Mouse (Mus musculus) limb, embryonic 10.5 days (tissue): ENCODE data around the gene Wdr59. TPM values are rescaled to one million over a fixed set of nuclear protein-coding genes. Genes with fewer than 3 reads are reported as not detected.

Experiments
- DNase-seq: peaks from one replicate; pipeline ENCODE4 v3.0.0-alpha.2; 2017; ENCODE audit warnings: low spot score
- H3K27ac ChIP-seq: fragments of 300-500 bp; sonication (generic); 2 replicates; pipeline ENCODE4 v1.5.1; 2016; ENCODE audit warnings: mild to moderate bottlenecking
- H3K27me3 ChIP-seq: fragments of 300-500 bp; sonication (generic); 2 replicates; pipeline ENCODE4 v1.6.1; 2016; ENCODE audit warnings: low read depth, mild to moderate bottlenecking; ENCODE audit not compliant: poor library complexity, severe bottlenecking
- H3K36me3 ChIP-seq: fragments of 300-500 bp; sonication (generic); 2 replicates; pipeline ENCODE4 v1.6.1; 2016; ENCODE audit warnings: mild to moderate bottlenecking, moderate library complexity
- H3K4me1 ChIP-seq: fragments of 300-500 bp; sonication (generic); 2 replicates; pipeline ENCODE4 v1.6.1; 2016
- H3K4me3 ChIP-seq: fragments of 300-500 bp; sonication (generic); 2 replicates; pipeline ENCODE4 v1.5.1; 2016; ENCODE audit warnings: mild to moderate bottlenecking, moderate library complexity
- H3K9me3 ChIP-seq: fragments of 300-500 bp; sonication (generic); replicated peaks from 2 replicates; pipeline ENCODE4 v1.6.1; 2016; ENCODE audit warnings: mild to moderate bottlenecking
- WGBS: fragments of 180-500 bp; shearing (Covaris S2); methylation state at CpG from one replicate; pipeline ENCODE4 v1.1.7; 2016; 5-methylcytosine and 5-hydroxymethylcytosine counted together
- polyA plus RNA-seq: library from polyadenylated mRNA; unstranded; fragments of >200 nt; fragmentation: Nextera tagmentation; extraction: Ambion mirVana; gene quantifications from 2 replicates; pipeline ENCODE4 v1.2.1, GENCODE M21; 2016

The Wdr59 gene
- polyA plus RNA-seq, 1 experiment from 2014 or later = 6.4 TPM

GRCm38 (mm10) chr8:111551511-111552130 lies 29.7 kb upstream of the Wdr59 start:
- H3K27ac ChIP-seq = no peak overlapping the region
- H3K4me1 ChIP-seq = peaks cover 12% of the 10 kb centered on the region
- DNase-seq = no peak
- peaks cover 49% of the 10 kb centered on the region for H3K36me3 ChIP-seq
- 76% methylated on average over 8 of the region's 8 CpGs for whole genome bisulfite sequencing
- H3K4me3 ChIP-seq = no peak overlapping the region
- H3K27me3 ChIP-seq = no peaks in the 10 kb centered on the region
- no peaks in the 10 kb centered on the region for H3K9me3 ChIP-seq

GRCm38 (mm10) chr8:111550002-111550870 lies 28.3 kb upstream of the Wdr59 start:
- no peaks in the 10 kb centered on the region for H3K9me3 ChIP-seq
- H3K27ac ChIP-seq = peak overlapping the region; percentile 14; the same call in 1 of the 2 replicates
- WGBS = 81% methylated on average over 9 of the region's 9 CpGs
- no peak overlapping the region for H3K4me3 ChIP-seq
- no peak for DNase-seq
- no peaks in the 10 kb centered on the region for H3K27me3 ChIP-seq
- peaks cover 45% of the 10 kb centered on the region for H3K36me3 ChIP-seq
- H3K4me1 ChIP-seq = peaks cover 7% of the 10 kb centered on the region

DNA sequence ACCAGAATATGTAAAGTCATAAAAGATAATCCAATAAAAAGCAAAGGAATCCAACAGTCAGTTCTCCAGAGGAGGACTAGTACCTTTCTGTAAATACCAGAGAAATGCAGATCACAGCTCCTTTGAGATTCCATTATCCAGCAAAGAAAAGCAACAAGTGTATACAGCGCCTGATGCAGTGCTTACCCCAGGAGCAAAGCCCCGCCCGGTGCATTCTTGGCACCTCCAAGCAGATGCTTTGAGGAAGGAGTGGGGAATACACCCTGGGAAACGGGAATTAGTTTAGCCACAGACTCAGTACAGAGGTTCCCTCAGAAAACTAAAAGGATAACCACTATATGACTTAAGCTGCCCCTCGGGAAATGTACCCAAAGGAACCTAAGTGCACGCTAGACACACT lies 26.3 kb upstream of the Wdr59 start:
- WGBS = 90% methylated on average over 6 of the region's 6 CpGs
- Histone ChIP-seq H3K9me3 (no peaks in the 10 kb centered on the region), H3K36me3 (peaks cover 61% of the 10 kb centered on the region), H3K27ac (no peak overlapping the region), H3K4me3 (no peak overlapping the region), H3K4me1 (peaks cover 4% of the 10 kb centered on the region), H3K27me3 (no peaks in the 10 kb centered on the region)
- no peak for DNase-seq

DNA sequence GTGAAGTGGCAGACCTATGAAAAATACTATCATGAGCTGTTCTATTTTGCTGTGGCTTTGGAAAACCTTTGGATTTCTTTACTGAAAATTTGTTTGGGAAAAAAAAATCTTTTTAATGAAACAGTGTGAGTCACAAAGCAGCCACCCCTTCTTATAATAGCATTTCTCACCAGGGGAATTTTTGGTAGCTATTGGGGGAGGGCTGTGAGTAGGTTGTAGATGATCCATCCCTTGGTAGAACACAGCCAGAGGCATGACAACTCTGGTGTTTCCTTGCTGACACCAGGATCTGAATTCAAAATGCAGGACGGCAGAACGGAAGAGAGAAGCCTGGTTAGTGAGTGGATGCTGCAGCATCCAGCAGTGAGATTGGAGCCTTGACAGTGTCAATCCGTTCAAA lies 25.3 kb upstream of the Wdr59 start:
- DNase-seq = no peak
- Histone ChIP-seq H3K36me3 (peaks cover 67% of the 10 kb centered on the region), H3K27ac (no peak overlapping the region), H3K9me3 (no peaks in the 10 kb centered on the region), H3K27me3 (no peaks in the 10 kb centered on the region), H3K4me3 (no peak overlapping the region), H3K4me1 (peaks cover 4% of the 10 kb centered on the region)
- 91% methylated on average over 3 of the region's 3 CpGs for WGBS

DNA sequence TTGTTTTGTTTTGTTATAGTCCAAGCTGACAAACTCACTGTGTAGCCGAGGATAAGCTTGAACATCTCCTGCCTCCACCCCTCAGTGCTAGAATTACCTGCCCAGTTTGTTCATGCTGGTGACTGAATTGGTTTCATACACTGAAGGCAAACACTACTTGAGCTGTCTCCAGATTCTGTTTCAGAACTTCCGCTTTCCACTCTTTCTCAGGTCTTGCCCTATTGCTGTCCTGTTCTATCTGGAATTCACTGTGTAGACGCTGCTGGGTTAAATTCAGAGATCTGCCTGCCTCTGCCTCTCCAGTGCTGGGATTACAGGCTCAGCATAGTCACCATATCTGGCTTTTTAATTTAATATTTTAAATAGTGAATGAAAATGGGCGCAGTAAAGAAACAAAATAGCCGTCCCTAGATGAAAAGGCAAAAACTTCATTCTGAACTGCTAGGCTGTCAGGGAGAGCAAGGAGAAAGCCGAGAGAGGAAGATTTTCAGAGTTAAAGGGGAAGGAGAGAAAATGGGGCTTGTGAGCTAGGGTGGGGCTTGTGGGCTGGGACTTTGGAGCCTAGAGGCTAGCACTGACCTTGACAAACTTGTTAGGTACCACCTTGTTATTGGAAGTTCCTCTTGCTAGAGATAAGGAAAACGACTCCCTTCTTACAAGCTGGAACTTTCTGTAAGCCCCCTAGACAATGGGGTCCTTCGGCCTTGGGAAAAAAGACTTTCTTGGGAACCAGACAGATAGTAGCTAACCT lies 23.7 kb upstream of the Wdr59 start:
- DNase-seq = no peak
- Histone ChIP-seq H3K27ac (no peak overlapping the region), H3K36me3 (peaks cover 78% of the 10 kb centered on the region), H3K4me1 (peaks cover 9% of the 10 kb centered on the region), H3K4me3 (no peak overlapping the region), H3K27me3 (no peaks in the 10 kb centered on the region), H3K9me3 (no peaks in the 10 kb centered on the region)
- 89% methylated on average over 8 of the region's 8 CpGs for WGBS

DNA sequence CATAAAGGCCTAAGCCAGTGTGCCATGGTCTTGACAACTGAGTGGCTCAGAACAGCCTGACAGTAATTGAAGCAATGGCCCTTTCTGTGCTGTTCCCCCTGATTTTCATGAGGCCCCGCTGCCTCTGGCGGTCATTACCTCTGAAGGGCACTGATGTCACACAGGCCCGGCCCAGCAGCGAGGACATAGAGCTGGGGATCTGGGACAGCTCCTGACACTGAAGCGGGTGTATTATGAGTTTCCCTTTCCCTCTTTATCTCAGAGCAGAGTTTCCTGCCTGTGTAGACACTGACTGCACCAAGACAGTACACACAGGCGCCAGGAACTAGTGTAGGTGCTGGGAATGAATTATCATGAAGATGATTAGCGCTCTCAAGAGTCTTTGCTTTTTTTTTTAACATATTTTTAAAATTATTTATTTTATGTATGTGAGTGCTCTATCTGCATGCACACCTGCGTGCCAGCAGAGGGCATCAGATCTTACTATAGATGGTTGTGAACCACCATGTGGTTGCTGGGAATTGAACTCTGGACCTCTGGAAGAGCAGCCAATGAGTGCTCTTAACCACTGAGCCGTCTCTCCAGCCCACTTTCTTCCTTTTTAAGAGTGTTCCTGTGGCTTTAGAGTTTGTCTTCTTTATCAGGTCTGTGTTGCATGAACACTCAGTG lies 22.0 kb upstream of the Wdr59 start:
- Histone ChIP-seq H3K4me1 (peaks cover 22% of the 10 kb centered on the region), H3K27me3 (no peaks in the 10 kb centered on the region), H3K27ac (no peak overlapping the region), H3K36me3 (peaks cover 69% of the 10 kb centered on the region), H3K4me3 (no peak overlapping the region), H3K9me3 (no peaks in the 10 kb centered on the region)
- DNase-seq = no peak
- WGBS = 97% methylated on average over 9 of the region's 9 CpGs

DNA sequence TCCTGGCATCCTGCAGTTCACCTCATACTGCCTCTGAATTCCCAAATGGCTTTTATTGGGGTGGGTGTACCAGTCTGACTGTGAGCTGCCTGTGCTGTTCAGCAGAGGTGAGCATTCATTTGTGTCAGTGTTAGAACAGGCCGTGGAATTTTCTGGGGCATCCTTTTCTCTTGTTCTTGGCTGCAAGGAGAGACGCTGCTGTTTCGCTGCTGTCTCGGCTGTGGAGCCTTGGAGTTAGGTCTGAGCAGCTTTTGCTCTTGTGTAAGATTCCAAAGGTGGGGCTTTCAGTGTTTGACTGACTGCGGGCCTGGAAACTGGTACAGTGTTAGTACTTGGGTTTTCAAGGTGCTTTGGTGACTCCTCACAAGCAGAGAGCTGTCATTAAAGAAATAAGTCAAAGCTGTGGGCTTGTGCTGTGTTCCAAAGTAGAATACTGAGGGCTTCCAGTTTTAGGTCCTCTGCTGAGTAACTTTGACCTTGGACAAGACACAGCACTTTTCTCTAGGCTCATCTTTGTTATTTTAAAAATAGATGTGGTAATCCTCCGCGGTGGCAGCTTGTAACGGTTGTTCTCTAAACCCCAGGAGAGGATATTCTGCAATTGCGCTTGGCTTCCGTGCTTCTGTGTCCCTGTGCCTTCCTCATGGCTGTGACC lies 17.7 kb upstream of the Wdr59 start:
- no peak for DNase-seq
- H3K27ac ChIP-seq = no peak overlapping the region
- no peaks in the 10 kb centered on the region for H3K27me3 ChIP-seq
- no peaks in the 10 kb centered on the region for H3K9me3 ChIP-seq
- peaks cover 42% of the 10 kb centered on the region for H3K36me3 ChIP-seq
- H3K4me1 ChIP-seq = peaks cover 36% of the 10 kb centered on the region
- WGBS = 84% methylated on average over 10 of the region's 10 CpGs
- H3K4me3 ChIP-seq = peak overlapping the region; percentile 99

GRCm38 (mm10) chr8:111538194-111538593 lies 16.3 kb upstream of the Wdr59 start:
- no peak for DNase-seq
- Histone ChIP-seq H3K36me3 (peaks cover 28% of the 10 kb centered on the region), H3K27me3 (no peaks in the 10 kb centered on the region), H3K4me3 (peak overlapping the region; percentile 99), H3K9me3 (no peaks in the 10 kb centered on the region), H3K4me1 (peaks cover 36% of the 10 kb centered on the region), H3K27ac (no peak overlapping the region)
- WGBS = 35% methylated on average over 2 of the region's 2 CpGs

GRCm38 (mm10) chr8:111537765-111538158 lies 15.9 kb upstream of the Wdr59 start:
- no peaks in the 10 kb centered on the region for H3K9me3 ChIP-seq
- no peak for DNase-seq
- peak overlapping the region; percentile 98 for H3K27ac ChIP-seq
- H3K4me3 ChIP-seq = peak overlapping the region; percentile 99
- H3K27me3 ChIP-seq = no peaks in the 10 kb centered on the region
- peaks cover 24% of the 10 kb centered on the region for H3K36me3 ChIP-seq
- H3K4me1 ChIP-seq = peaks cover 36% of the 10 kb centered on the region
- 12% methylated on average over 8 of the region's 8 CpGs for WGBS

DNA sequence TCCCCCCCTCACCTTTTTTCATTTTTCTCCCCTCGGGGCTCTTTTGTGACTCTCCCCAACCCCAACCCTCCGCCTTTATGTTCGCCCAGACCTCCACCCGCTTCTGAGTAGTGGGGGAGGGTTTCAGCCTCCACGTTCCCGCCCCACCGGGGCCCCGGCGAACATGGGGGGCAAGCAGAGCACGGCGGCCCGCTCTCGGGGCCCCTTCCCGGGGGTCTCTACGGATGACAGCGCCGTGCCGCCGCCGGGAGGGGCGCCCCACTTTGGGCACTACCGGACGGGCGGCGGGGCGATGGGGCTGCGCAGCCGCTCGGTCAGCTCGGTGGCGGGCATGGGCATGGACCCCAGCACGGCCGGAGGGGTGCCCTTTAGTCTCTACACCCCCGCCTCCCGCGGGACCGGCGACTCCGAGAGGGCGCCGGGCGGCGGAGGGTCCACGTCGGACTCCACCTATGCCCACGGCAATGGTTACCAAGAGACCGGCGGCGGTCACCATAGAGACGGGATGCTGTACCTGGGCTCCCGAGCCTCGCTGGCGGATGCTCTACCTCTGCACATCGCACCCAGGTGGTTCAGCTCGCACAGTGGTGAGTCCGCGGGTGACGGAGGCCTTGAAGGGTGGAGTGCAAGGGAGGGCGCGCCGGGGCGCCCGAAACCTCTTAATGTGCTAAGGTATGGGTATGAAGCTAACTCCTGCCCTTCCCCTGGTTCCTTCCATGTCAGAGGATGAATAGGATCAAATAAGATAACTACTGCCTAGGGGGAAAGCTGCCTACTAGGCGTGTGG lies 15.3 kb upstream of the Wdr59 start:
- Histone ChIP-seq H3K27ac (peak overlapping the region; percentile 98), H3K36me3 (peaks cover 18% of the 10 kb centered on the region), H3K27me3 (no peaks in the 10 kb centered on the region), H3K4me3 (peak overlapping the region; percentile 99), H3K9me3 (no peaks in the 10 kb centered on the region), H3K4me1 (peaks cover 36% of the 10 kb centered on the region)
- DNase-seq = peak; percentile 70
- WGBS = under 1% methylated on average over 64 of the region's 64 CpGs

DNA sequence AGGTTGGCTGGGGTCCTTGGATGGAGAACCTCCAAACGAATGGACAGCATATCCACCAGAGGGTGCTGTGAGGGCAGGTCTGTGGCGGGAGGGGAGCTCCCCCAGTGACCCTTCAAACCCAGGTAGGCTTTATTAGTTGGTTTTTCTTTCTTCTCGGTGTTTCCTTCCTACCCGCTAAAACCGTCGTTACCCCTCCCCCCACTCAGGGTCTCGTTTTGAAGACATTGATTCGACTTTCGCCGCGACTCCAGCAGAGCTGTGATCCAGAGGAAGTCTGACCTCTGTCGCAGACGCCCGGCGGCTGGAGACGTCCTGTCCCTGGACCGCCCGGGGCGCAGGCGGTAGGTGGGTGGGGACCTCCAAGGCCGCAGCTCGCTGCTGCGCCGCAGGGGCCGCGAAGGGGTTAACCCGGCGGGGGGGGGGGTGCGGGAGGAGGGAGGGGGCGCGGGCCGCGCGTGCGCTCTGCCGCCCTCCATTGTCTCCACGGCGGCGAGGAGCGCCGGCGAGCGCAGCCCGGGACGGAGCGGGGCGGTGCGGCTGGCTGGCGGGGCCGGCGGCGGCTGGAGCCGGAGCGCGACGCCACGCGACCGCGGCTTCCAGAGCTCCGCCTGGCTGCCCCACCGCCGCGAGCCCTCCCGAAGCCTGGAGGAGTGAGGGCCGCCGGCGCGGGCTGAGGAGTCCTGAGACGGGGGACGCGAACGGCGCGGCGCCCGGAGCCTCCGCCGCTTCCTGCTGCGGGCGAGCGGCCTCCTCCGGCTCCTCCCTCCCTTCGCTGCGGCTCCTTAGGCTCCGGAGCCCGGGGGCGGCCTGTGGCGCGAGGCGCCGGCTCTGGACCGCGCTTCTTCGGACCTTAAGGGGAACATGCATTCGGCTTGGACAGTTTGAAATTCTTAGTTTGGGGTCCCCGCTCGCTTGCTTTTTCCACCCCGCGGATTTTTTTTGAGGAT lies 14.4 kb upstream of the Wdr59 start, which contains the start of gene Znrf1:
Znrf1 (plus strand) TSS at position 67 of the 947 bp plus-strand sequence.
- under 1% methylated on average over 73 of the region's 100 CpGs for WGBS
- Histone ChIP-seq H3K4me3 (peak within 1 kb of the TSS; percentile 99), H3K27me3 (no peaks in the 10 kb centered on the region), H3K27ac (peak within 1 kb of the TSS; percentile 98), H3K9me3 (no peaks in the 10 kb centered on the region), H3K36me3 (peaks cover 10% of the 10 kb centered on the region), H3K4me1 (peaks cover 36% of the 10 kb centered on the region)
- DNase-seq = peak; percentile 95
